Mouse (Mus musculus): Measurements from ENCODE around the gene Olfr878. TPM values are rescaled to one million over a fixed set of nuclear protein-coding genes. Genes with fewer than 3 reads are reported as not detected.

Gene Olfr878
- not detected for total RNA-seq (2021)
- long read RNA-seq, experiment 1: 0 reads
- long read RNA-seq, experiment 2: 0 reads

- no peak for DNase-seq (ENCODE audit: low spot score in 2 of 2)
These were observed at the start of gene Olfr878 for GRCm38 (mm10) chr9:37917540-37917939. Gene Olfr878, plus strand, starts transcription at chr9:37917840.

GRCm38 (mm10) chr9:37870246-37870645 is 47.4 kb upstream of the Olfr878 start:
- DNase-seq (ENCODE audit: low spot score in 2 of 2): no peak

GRCm38 (mm10) chr9:37871097-37871496 is 46.5 kb upstream of the Olfr878 start:
- no peak for DNase-seq (ENCODE audit: low spot score in 2 of 2)

GRCm38 (mm10) chr9:37871536-37871935 is 46.1 kb upstream of the Olfr878 start:
- no peak for DNase-seq (ENCODE audit: low spot score in 2 of 2)

- no peak for DNase-seq (ENCODE audit: low spot score in 2 of 2)
These were observed 26.7 kb upstream of the Olfr878 start for GRCm38 (mm10) chr9:37890960-37891359.

GRCm38 (mm10) chr9:37896661-37897060 is 21.0 kb upstream of the Olfr878 start, which contains the start of gene Olfr145:
Gene Olfr145, plus strand, starts transcription at chr9:37896724.
- DNase-seq (ENCODE audit: low spot score in 2 of 2): no peak

- no peak for DNase-seq (ENCODE audit: low spot score in 2 of 2)
These were observed 12.1 kb upstream of the Olfr878 start for GRCm38 (mm10) chr9:37905555-37905954.

- DNase-seq (ENCODE audit: low spot score in 2 of 2): no peak
These were observed 378 bp downstream of the Olfr878 start for GRCm38 (mm10) chr9:37918018-37918417.

GRCm38 (mm10) chr9:37924194-37924593 is 6.6 kb downstream of the Olfr878 start:
- DNase-seq (ENCODE audit: low spot score in 2 of 2): no peak

- no peak for DNase-seq (ENCODE audit: low spot score in 2 of 2)
These were observed 7.8 kb downstream of the Olfr878 start for GRCm38 (mm10) chr9:37925445-37925844.

- DNase-seq (ENCODE audit: low spot score in 2 of 2): no peak
These were observed 8.7 kb downstream of the Olfr878 start for GRCm38 (mm10) chr9:37926019-37927013.

- DNase-seq (ENCODE audit: low spot score in 2 of 2): peak; percentile 17 to 40
These were observed 14.9 kb downstream of the Olfr878 start for GRCm38 (mm10) chr9:37932519-37932918.

- DNase-seq (ENCODE audit: low spot score in 2 of 2): no peak
These were observed 16.5 kb downstream of the Olfr878 start for GRCm38 (mm10) chr9:37934146-37934545.

GRCm38 (mm10) chr9:37941167-37941566 is 23.5 kb downstream of the Olfr878 start:
- DNase-seq (ENCODE audit: low spot score in 2 of 2): no peak

Other genes starting within 250 kb of the Olfr878 start
- gene Panx3, start 248.6 kb upstream of the Olfr878 start, total RNA-seq (2021): not detected
- gene Olfr160, start 201.6 kb upstream of the Olfr878 start, total RNA-seq (2021): not detected
- not detected for gene Olfr874, start 172.7 kb upstream of the Olfr878 start, total RNA-seq (2021)
- gene Olfr875, start 146.0 kb upstream of the Olfr878 start, total RNA-seq (2021): not detected
- gene Olfr876, start 114.8 kb upstream of the Olfr878 start, total RNA-seq (2021): not detected
- not detected for gene Olfr877, start 63.6 kb upstream of the Olfr878 start, total RNA-seq (2021)
- not detected for gene Olfr145, start 21.1 kb upstream of the Olfr878 start, total RNA-seq (2021)
- gene Olfr881, start 74.0 kb downstream of the Olfr878 start, total RNA-seq (2021): not detected
- gene Olfr883, start 108.0 kb downstream of the Olfr878 start, total RNA-seq (2021): not detected
- gene Olfr884, start 128.7 kb downstream of the Olfr878 start, total RNA-seq (2021): not detected
- not detected for gene Olfr885, start 143.5 kb downstream of the Olfr878 start, total RNA-seq (2021)
- gene Olfr887, start 166.2 kb downstream of the Olfr878 start, total RNA-seq (2021): not detected
- not detected for gene Olfr888, start 190.3 kb downstream of the Olfr878 start, total RNA-seq (2021)
- not detected for gene Olfr889, start 197.4 kb downstream of the Olfr878 start, total RNA-seq (2021)
- not detected for gene Olfr890, start 224.7 kb downstream of the Olfr878 start, total RNA-seq (2021)